Mouse (Mus musculus) lung, adult 2 months (tissue): ENCODE results near the gene Epha2.

Experiments used
- CTCF ChIP-seq: fragments of 200-500 bp; IDR thresholded peaks from 2 replicates; pipeline ENCODE4 v1.5.1; 2011; ENCODE audit warnings: mild to moderate bottlenecking, low read length, control low read depth; ENCODE audit not compliant: insufficient read depth
- POLR2A ChIP-seq: fragments of 200-500 bp; IDR thresholded peaks from 2 replicates; pipeline ENCODE4 v1.6.1; 2011; ENCODE audit warnings: low read depth, mild to moderate bottlenecking, control low read depth, low read length, borderline replicate concordance; ENCODE audit errors: extremely low read depth

GRCm38 (mm10) chr4:141343515-141343914 lies 42.5 kb downstream of the Epha2 start:
- no peak for TF ChIP-seq POLR2A
- TF ChIP-seq CTCF, result no peak
